Mouse (Mus musculus): Measurements from ENCODE around the gene Dlat. TPM values are rescaled to one million over a fixed set of nuclear protein-coding genes. Genes with fewer than 3 reads are reported as not detected.

Dlat gene
- polyA plus RNA-seq, 1 experiment, result 32.9 TPM

DNA sequence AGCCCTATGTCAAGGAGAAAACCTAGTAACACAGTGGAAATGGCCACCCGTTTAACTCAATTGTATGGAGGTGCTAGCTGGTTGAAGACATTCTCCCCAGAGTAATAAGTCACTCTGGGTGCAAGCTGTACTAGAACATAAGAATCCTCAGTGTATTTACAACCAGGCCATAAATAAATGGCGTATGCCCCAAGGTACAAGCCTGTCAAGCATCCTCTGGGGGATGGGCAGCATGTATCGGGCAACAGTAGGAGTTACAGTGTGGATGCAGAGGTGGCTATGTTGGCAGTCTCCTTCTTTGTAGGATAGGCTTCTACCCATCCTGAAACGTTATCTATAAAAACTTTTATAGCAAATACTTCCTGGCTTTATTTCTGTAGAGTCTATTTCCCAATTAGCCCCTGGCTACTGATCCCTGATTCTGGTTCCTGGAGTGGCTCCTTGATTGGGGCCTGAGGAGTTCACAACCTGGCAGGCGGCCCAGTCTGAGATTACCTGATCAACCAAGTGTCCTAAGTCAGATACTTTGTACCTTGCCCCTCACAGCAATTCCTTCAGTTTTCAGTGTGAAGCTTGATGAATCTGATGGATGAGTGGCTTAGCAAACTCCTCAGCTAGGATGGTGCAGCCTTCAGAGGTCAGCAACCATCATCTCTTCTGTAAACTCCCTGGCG lies 74.3 kb downstream of the Dlat start:
- no peak for DNase-seq (ENCODE audit: low read depth)
- TF ChIP-seq CTCF (IDR thresholded peaks at IDR 0.05; ENCODE audit: borderline replicate concordance, extremely low read depth, insufficient read depth, insufficient read length), result no peak

Other genes starting within 250 kb of the Dlat start
- gene Plet1, start 165.3 kb downstream of the Dlat start, polyA plus RNA-seq (2012; rRNA removed), result 0.38 and 0.51 TPM in 2 replicates
- gene Pts, start 131.1 kb downstream of the Dlat start, polyA plus RNA-seq (2012; rRNA removed), result 73.9 and 77.3 TPM in 2 replicates
- gene Il18, start 105.0 kb downstream of the Dlat start, polyA plus RNA-seq (2012; rRNA removed), result 13.0 and 13.2 TPM in 2 replicates
- 0.26 and 0.37 TPM in 2 replicates for gene Bco2, start 104.6 kb downstream of the Dlat start, polyA plus RNA-seq (2012; rRNA removed)
- gene Tex12, start 98.5 kb downstream of the Dlat start, polyA plus RNA-seq (2012; rRNA removed), result not detected in 2 replicates
- 141 and 178 TPM in 2 replicates for gene Sdhd, start 56.0 kb downstream of the Dlat start, polyA plus RNA-seq (2012; rRNA removed)
- 302 and 372 TPM in 2 replicates for gene Timm8b, start 55.9 kb downstream of the Dlat start, polyA plus RNA-seq (2012; rRNA removed)
- gene Pih1d2, start 42.5 kb downstream of the Dlat start, polyA plus RNA-seq (2012; rRNA removed), result 4.6 and 5.1 TPM in 2 replicates
- gene Nkapd1, start 42.3 kb downstream of the Dlat start, polyA plus RNA-seq (2012; rRNA removed), result 18.4 and 21.5 TPM in 2 replicates
- 29.9 and 40.6 TPM in 2 replicates for gene Dixdc1, start 79.7 kb upstream of the Dlat start, polyA plus RNA-seq (2012; rRNA removed)
- gene 2310030G06Rik, start 86.8 kb upstream of the Dlat start, polyA plus RNA-seq (2012; rRNA removed), result 1.2 and 1.7 TPM in 2 replicates
- 5.7 and 6.1 TPM in 2 replicates for gene Cryab, start 91.5 kb upstream of the Dlat start, polyA plus RNA-seq (2012; rRNA removed)
- 1.3 and 1.8 TPM in 2 replicates for gene Hspb2, start 92.6 kb upstream of the Dlat start, polyA plus RNA-seq (2012; rRNA removed)
- 8.0 and 8.3 TPM in 2 replicates for gene Fdxacb1, start 108.5 kb upstream of the Dlat start, polyA plus RNA-seq (2012; rRNA removed)
- gene Alg9, start 115.2 kb upstream of the Dlat start, polyA plus RNA-seq (2012; rRNA removed), result 52.4 and 53.9 TPM in 2 replicates
- 46.5 and 50.1 TPM in 2 replicates for gene 1110032A03Rik, start 115.7 kb upstream of the Dlat start, polyA plus RNA-seq (2012; rRNA removed)
- 32.2 and 38.5 TPM in 2 replicates for gene Ppp2r1b, start 185.5 kb upstream of the Dlat start, polyA plus RNA-seq (2012; rRNA removed)